Mouse (Mus musculus): ENCODE results near the gene Cyp3a13.

Gene Cyp3a13

DNA sequence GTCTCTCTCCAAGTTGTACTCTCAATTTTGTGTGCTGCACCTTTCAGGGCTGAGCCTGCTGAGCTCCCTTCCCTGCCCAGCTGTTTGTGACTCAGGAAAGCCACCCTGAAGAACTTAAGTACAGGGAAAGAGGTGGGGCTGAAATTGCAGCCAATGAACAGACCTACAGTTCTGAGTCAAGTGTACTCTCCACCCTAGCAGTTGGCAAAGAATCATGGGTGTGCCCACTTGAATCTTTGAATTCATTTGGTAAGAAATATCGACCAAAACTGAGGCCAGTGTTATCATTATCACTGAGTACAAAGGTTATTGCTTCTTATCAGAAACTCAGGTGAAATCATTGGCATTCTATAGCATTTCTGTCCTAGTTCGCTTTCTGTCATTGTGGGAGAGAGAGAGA lies at the start of gene Cyp3a13:
Cyp3a13 (minus strand) TSS at position 88 of the 400 bp plus-strand sequence.
- peak; percentile 12 for DNase-seq (ENCODE audit: low read depth, low spot score)

DNA sequence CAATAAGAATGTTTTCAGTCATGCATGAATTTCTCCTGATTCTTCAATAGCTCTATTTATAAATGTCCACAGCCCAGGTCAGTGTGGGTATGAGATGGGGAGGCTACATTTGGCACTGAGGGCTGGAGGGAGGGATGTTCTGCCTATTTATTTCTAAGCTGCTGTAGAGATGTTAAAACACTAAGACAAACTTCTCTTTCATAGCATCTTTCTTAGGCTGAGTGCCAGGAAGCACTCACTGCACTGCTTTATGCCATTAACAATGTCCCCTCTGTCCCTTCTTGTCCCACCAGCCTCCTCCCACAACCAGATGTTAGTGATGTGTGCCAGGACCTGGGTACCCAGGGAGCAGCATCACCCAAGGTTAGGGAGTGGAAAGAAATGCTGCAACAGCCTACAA lies 45.1 kb upstream of the Cyp3a13 start:
- no peak for DNase-seq (ENCODE audit: low read depth, low spot score)

DNA sequence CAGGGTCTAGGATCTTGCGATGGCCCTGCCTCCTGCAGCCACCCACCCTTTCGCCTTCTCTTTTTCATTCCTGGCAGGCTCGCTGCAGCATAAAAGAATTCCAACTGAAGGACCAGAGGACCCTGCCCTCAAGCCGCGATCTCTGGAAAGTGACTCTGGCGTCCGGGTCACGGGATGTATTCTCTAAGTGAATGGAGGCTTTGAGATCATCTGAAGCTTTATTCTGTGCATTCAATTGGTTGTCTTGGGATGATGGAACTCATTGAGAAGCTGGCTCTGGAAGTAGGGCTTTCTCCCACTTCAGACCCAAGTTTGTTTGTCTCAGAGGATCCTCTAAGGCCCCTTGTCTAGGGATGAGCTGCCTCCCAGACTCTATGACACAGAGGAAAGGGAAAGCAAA lies 41.5 kb upstream of the Cyp3a13 start, which contains the start of gene Gjc3:
Gjc3 (minus strand) TSS at position 154 of the 400 bp plus-strand sequence.
- DNase-seq (ENCODE audit: low read depth, low spot score), result peak; percentile 14

DNA sequence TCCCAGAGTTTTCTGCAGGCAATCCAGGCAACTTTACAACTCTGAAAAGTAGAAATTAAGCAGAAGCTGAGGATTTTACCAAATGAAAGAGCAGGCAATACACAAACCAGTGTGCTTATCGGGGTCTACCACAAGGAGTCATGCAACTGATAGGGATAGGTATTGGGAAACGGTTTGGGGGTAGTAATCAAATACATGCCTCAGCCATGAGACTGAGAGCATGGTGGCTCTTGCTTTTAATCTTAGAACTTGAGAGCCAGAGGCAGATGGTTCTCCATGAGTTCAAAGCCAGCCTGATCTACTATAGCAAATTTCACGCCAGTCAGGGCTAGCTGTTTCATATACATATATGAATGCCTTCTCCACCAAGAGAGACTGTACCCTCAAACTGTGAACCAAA lies 35.0 kb upstream of the Cyp3a13 start:
- no peak for DNase-seq (ENCODE audit: low read depth, low spot score)

- DNase-seq (ENCODE audit: low read depth, low spot score), result peak; percentile 54
Measured at GRCm38 (mm10) chr5:137951218-137951617, 29.8 kb upstream of the Cyp3a13 start.

- DNase-seq (ENCODE audit: low read depth, low spot score), result no peak
Measured at GRCm38 (mm10) chr5:137947303-137947702, 25.9 kb upstream of the Cyp3a13 start.

DNA sequence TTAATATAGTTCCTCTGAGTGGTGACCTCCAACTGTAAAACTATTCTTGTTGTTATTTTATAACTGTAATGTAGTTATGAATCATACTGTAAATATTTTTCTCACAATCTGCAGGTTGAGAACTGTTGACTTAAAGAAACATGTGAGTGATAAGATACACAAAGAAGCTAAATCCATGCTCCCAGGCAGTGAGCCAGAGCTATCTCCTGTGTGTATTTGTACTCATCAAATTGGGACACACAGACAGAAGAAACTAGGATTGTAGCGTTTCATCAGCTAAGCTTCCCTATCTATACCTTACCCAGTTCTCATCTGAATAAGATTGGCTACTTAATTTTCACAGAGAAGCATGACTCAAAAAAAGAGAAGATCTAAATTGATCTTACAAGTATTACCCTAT lies 21.7 kb upstream of the Cyp3a13 start:
- DNase-seq (ENCODE audit: low read depth, low spot score), result no peak

DNA sequence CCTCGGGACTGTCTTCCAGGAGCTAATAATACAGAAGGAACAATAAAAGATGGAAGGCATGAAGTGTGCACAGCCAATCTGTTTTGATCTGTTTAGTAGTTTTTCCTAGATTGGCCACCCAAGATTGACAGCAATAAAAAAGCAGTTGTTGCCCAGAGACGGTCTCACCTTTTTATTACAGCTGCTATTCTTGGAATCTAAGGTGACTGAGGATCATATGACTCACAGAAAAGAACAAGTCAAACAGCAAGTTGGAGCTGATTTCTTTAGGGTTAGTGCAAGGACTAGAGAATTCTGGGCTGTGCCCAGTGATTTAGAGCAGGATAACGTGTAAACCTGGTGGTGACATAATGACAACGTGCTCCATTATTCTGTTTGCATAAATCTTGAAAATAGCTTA lies 19.5 kb upstream of the Cyp3a13 start:
- DNase-seq (ENCODE audit: low read depth, low spot score), result no peak

- DNase-seq (ENCODE audit: low read depth, low spot score), result peak; percentile 73
Measured at GRCm38 (mm10) chr5:137937238-137937637, 15.8 kb upstream of the Cyp3a13 start.

GRCm38 (mm10) chr5:137936486-137936885 lies 15.1 kb upstream of the Cyp3a13 start:
- DNase-seq (ENCODE audit: low read depth, low spot score), result no peak

DNA sequence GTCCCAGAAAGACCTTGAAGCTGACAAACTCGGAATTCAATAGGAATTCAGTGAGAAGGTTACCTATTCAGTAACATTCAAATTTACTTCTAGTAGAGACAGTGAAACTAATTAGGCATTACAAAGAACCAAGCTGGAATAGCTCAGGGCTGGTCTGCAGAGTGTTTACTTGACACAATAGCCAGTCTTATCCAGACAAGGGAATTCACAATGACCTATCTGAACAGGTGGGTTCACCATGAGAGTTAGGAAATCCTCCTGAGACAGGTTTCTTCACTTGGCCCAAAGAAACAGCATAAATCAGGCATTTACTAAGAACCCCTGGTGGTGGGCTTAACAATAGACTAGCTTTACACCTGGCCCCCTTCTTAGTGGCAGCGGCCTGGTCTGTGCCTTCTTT lies 12.5 kb upstream of the Cyp3a13 start:
- peak; percentile 95 for DNase-seq (ENCODE audit: low read depth, low spot score)

DNA sequence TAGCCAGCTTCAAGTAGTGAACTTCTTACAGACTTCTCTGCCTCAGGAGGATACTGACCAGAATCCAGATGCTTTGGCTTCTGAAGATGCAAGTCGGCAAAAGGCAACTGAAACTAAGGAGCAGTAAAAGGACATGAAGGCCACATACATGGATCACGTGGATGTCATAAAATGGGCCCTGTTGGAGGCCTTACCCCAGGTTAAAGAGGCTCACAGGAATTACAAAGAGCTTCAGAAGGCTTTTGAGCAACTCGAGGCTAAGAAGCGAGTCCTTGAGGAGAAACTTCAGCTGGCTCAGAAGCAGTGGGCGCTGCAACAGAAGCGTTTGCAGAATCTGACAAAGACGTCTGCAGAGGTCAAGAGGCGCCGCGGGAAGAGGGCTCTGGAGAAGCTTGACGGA lies 7.0 kb upstream of the Cyp3a13 start:
- peak; percentile 68 for DNase-seq (ENCODE audit: low read depth, low spot score)

DNA sequence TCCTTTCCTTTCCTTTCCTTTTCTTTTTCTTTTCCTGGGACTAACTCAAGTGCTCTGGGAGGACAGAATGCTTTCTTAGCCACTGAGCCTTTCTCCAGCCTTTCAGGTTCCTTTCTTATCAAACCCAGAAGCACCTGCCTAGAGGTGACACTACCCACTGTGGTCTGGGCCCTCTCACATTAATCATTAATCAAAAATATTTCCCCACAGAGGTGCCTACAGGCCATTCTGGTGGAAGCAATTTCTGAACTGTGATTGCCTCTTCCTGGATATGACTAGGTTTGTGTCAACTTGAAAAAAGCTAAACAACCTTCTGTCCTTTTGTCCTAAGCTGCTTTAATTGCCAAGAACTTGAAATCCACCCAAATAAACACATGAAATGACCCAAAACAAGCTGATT lies 752 bp upstream of the Cyp3a13 start:
- DNase-seq (ENCODE audit: low read depth, low spot score), result no peak

DNA sequence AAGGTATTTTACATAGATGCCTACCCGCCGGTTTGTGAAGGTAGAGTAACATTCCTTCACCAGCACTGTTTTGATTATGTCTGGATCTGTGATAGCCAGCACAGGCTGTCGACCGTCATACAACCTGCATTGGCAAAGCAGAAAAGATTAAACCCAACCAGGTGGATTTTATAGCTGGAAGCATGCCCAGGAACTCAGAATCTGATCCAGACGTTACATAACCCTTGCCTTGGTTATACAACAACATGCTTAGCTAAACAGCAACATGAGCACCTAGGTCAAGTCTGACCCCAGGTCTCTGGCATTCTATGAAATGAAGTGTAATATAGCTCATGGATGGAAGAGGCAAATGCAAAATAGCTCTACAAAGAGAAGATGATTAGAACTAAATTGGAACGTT lies 5.9 kb downstream of the Cyp3a13 start:
- DNase-seq (ENCODE audit: low read depth, low spot score), result no peak

GRCm38 (mm10) chr5:137914508-137914907 lies 6.9 kb downstream of the Cyp3a13 start:
- DNase-seq (ENCODE audit: low read depth, low spot score), result no peak

GRCm38 (mm10) chr5:137909564-137910262 lies 11.7 kb downstream of the Cyp3a13 start:
- no peak for DNase-seq (ENCODE audit: low read depth, low spot score)

DNA sequence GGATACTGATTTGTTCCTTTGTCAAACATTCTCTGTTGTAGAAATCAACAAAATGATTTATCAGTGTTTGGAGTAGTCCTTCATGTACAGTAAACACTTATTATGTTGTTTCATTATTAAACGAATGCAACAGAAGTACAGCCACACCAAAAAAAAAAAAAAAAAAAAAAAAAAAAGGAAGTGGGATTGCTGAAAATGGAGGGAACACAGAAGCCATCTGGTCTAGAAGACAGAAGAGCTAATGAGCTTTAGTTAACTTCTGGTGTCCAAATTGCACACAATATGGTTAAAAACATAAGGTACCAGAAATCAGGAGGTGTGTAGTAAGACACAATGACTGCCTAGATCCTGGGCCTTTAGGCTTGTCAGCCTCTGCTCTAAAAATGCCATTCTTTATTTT lies 23.6 kb downstream of the Cyp3a13 start:
- DNase-seq (ENCODE audit: low read depth, low spot score), result no peak

- peak; percentile 67 for DNase-seq (ENCODE audit: low read depth, low spot score)
Measured at GRCm38 (mm10) chr5:137892954-137893353, 28.5 kb downstream of the Cyp3a13 start.

DNA sequence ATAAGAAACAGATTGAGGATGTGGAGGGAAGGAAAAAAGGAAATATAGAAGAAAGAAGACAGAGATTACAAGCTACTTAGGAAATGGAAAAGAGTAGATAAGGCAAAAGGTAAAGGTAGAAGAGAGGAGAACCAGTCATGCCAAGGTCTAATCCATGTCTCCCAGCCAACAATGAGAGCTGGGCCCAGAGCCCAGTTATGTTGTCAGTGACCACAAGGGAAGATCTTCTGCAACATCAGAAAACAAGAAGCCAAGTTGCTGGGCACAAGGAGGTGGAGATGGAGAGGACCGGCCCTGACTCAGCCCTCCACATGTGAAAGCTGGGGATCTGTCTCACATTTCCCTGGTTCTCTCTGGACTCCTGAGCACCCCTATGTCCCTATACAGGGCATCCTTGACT lies 33.8 kb downstream of the Cyp3a13 start:
- no peak for DNase-seq (ENCODE audit: low read depth, low spot score)

DNA sequence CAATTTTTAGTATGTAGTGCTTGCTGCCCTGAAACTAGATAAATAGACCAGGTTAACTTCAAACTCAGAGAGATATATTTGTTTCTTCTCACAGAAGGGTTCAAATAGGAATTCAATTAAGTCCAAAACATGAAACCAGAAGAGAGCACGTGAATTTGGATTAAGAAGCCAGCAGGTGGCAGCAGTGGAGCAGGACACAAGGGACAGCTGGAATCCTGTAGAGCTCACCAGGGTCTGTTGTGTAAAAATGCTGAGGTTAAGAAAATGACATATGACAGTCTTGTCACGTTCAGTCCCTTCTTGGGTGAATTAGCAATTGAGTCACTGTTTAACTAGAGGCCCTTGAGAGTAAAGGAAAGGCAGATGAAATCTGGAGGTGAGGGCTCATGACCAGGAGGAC lies 35.5 kb downstream of the Cyp3a13 start:
- DNase-seq (ENCODE audit: low read depth, low spot score), result peak; percentile 78

DNA sequence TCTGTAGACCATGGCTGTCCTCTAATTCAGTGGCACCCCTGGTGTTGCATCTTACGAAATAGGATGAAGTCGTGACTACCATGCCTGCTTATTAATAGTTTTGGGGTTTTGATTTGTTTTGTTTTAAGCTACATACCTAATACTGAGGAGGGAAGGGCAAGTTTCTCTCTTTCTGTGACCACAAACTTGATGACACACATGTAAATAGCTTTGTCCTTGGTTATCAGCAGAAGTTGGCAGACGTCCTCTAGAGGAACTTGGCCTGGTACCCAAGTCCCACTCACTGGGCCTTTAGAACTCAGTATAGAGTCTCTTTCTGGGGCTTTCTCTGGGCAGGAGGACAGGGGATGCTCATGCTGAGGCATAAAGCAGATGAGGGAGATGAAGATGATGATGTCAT lies 38.1 kb downstream of the Cyp3a13 start:
- DNase-seq (ENCODE audit: low read depth, low spot score), result no peak

- no peak for DNase-seq (ENCODE audit: low read depth, low spot score)
Measured at GRCm38 (mm10) chr5:137882922-137883321, 38.5 kb downstream of the Cyp3a13 start.

DNA sequence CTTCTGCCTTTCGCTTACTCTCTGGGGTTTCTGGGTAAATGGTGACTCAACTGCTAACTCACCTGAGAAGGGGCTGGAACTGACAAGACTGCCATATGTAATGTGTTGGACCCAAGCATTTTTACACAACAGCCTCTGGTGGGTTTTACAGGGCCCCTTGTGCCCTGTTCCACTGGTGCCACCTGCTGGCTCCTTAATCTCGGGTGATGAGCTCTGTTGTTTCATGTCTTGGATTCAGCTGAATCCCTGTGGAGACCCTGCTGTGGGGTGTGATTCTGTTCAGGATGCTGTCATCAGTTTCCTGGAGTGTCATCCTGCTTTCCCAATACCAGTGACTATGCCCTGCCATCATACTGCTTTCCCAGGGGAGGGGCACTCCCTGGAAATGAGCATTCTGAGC lies 43.6 kb downstream of the Cyp3a13 start:
- peak; percentile 43 for DNase-seq (ENCODE audit: low read depth, low spot score)

DNA sequence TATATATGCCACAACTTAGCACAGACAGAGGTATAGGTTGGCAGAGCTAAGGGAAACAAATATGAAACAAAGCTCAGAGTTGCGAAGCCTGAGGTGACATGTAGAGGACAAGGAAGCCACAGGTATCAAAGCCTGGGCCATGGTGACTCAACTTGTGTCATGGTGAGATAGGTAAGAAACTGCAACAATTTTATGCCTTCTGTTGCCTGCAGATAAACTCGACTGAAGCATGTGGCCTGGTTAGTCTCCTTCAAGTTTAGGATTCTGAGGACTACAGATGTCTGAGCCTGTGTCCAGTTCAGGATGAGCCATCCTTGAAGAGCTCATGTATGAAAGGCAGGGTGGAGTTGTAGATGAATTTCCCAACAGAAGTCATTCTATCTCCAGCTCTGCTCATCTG lies 46.4 kb downstream of the Cyp3a13 start:
- DNase-seq (ENCODE audit: low read depth, low spot score), result no peak
